Mouse (Mus musculus): ENCODE results near the gene Ankdd1b. TPM values are rescaled to one million over a fixed set of nuclear protein-coding genes. Genes with fewer than 3 reads are reported as not detected.

Ankdd1b gene
- polyA plus RNA-seq, 1 experiment from 2014 or later, result not detected

DNA sequence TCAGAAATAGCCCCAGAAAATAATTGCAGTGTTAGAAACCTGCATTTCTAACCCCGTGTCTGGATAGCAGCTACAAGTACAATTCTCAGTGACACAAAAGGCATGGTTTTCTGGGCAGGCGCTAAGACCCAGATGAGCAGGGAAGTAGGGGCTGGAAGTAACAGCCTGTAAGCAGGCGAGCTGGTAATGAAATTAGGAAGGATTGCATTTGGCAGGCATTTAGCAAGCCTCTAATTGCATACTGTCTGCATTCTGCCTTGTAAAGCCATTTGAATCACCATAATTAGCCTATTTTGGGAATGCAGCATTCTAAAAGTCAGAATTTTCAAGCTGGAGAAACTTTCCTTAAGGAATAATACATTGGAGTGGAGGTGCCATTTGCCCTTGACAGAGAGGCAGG, 45.0 kb downstream of the Ankdd1b start:
- H3K4me2 ChIP-seq, result no peak overlapping the region
- H3K27ac ChIP-seq (replicated peaks), result no peak overlapping the region; the same call in 1 of the 2 replicates
- H3K36me3 ChIP-seq, result no peaks in the 10 kb centered on the region
- 37% methylated on average over 3 of the region's 3 CpGs for WGBS
- no peaks in the 10 kb centered on the region for H3K9me3 ChIP-seq
- no peak for ATAC-seq (ENCODE audit: low read depth)
- H3K27me3 ChIP-seq, result no peaks in the 10 kb centered on the region
- 0 out of 2 replicates have a peak overlapping the region, but pooled peaks have one; percentile 31 for H3K9ac ChIP-seq
- H3K4me1 ChIP-seq (replicated peaks), result peaks cover 8% of the 10 kb centered on the region; the same call in 1 of the 2 replicates
- no peak overlapping the region for H3K4me3 ChIP-seq

DNA sequence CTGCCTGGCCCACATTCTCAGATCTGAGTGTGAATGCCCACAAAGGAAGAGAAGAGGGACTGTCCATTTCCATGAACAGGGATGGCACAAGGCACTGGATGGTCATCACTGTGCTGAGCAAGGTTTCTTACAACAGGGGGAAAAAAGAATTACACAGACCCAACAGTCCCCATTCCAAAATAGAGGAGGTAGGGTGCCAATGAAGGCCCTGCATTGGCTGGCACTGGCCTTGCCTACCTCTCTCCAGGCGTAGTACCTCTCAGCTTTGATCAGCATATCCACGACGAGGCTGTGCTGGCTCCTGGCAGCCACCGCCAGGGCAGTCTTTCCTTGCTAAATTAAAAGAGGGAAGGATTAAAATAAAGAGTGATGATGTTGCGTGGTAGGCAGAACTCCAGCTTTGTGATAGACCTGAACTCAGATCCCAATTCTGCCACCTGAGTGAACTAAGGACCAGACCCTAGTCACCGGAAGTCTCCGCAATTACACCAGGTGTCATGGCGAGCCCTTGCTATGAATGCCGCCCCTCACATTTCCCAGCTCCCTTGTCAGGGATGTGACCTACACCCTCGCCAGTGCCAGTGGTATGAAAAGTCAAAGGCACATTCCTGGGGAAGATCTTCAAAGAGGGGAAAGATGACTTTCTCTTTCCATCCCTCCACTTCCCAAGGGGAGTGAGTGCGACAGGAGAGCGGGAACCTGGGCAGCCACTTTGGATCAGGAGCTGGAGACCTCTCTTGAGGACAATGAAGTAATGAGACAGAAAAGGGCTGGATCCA, 46.3 kb downstream of the Ankdd1b start:
- H3K4me1 ChIP-seq (replicated peaks), result peaks cover 8% of the 10 kb centered on the region; the same call in 1 of the 2 replicates
- ATAC-seq (ENCODE audit: low read depth), result no peak
- no peak overlapping the region for H3K9ac ChIP-seq
- no peak overlapping the region for H3K4me2 ChIP-seq
- H3K9me3 ChIP-seq, result no peaks in the 10 kb centered on the region
- H3K27ac ChIP-seq (replicated peaks), result no peak overlapping the region
- 90% methylated on average over 12 of the region's 12 CpGs for WGBS
- no peak overlapping the region for H3K4me3 ChIP-seq
- H3K36me3 ChIP-seq, result 0 out of 2 replicates have a peak, but pooled peaks cover 3% of the 10 kb centered on the region
- no peaks in the 10 kb centered on the region for H3K27me3 ChIP-seq

DNA sequence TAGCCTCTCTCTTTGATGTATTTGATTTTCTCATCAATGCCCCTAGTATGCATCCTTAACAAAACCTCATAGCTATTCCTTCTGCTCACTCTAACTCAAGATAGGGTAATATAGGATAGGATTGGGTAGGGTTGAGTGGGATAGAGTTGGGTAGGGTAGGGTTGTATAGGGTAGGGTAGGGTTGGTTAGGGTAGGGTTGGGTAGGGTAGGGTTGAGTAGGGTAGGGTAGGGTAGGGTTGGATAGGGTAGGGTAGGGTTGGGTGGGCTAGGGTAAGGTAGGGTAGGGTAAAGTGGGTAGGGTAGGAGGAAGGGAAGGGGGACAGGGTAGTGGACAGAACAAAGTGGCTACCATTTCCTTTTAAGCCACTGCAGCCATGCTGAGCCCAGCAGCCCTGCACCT, 49.8 kb downstream of the Ankdd1b start:
- Histone ChIP-seq H3K4me3 (no peak overlapping the region), H3K4me2 (no peak overlapping the region), H3K9ac (no peak overlapping the region), H3K4me1 (replicated peaks) (peaks cover 7% of the 10 kb centered on the region; the same call in 1 of the 2 replicates), H3K36me3 (peaks cover 31% of the 10 kb centered on the region), H3K27me3 (no peaks in the 10 kb centered on the region), H3K9me3 (no peaks in the 10 kb centered on the region), H3K27ac (replicated peaks) (no peak overlapping the region)
- no peak for ATAC-seq (ENCODE audit: low read depth)

DNA sequence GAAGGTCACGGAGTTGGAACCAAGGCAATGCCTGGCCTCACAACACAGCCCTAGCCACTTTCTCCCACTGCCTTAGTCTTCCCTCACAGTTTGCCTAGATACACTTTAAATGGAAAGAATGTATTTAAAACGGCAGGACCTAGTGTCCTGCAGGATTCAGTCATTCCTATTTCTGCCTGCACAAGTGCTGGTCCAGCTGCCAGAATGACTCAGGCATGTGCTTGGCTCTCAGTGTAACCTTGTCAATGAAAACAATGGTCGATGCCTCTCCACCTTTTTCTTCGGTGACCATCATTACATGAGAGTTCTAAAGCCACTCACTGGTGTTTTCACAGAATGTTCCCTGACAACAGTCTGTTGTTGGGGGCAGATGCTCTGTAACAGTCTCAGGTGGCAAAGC, 52.5 kb downstream of the Ankdd1b start:
- Histone ChIP-seq H3K27ac (replicated peaks) (no peak overlapping the region), H3K27me3 (no peaks in the 10 kb centered on the region), H3K9ac (no peak overlapping the region), H3K36me3 (peaks cover 59% of the 10 kb centered on the region), H3K4me3 (no peak overlapping the region), H3K4me1 (replicated peaks) (no peaks in the 10 kb centered on the region), H3K9me3 (no peaks in the 10 kb centered on the region), H3K4me2 (no peak overlapping the region)
- WGBS, result 88% methylated on average over 4 of the region's 4 CpGs
- ATAC-seq (ENCODE audit: low read depth), result no peak

DNA sequence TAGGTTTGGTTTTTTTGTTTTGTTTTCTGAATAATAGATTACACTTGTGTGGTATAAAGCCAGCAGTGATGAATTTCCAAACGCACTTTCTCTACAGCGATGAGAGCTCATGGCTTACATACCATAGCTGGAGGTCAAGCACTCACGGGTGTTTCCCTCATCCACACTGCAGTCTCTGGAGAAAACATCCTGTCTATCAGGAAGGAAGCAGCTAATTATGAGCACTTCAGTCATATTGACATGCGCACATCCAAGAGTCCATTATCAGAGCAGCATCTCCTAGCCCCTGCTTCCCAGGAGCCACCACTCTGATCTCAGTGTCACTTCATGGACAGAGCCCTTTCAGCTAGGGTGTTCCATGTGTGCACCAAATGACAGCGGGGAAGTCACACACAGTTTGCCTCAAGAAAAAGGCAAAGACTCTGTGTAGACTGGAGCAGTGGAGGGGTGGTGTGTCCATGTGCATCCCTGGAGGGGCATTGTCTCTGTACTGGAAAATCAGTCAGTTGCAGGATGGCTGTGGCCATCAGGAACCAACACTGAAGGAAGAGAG, 53.7 kb downstream of the Ankdd1b start:
- H3K4me3 ChIP-seq, result no peak overlapping the region
- no peaks in the 10 kb centered on the region for H3K4me1 ChIP-seq (replicated peaks)
- no peak overlapping the region for H3K27ac ChIP-seq (replicated peaks)
- ATAC-seq (ENCODE audit: low read depth), result no peak
- no peaks in the 10 kb centered on the region for H3K9me3 ChIP-seq
- H3K27me3 ChIP-seq, result no peaks in the 10 kb centered on the region
- H3K9ac ChIP-seq, result no peak overlapping the region
- 90% methylated on average over 5 of the region's 5 CpGs for WGBS
- H3K4me2 ChIP-seq, result no peak overlapping the region
- H3K36me3 ChIP-seq, result peaks cover 66% of the 10 kb centered on the region

DNA sequence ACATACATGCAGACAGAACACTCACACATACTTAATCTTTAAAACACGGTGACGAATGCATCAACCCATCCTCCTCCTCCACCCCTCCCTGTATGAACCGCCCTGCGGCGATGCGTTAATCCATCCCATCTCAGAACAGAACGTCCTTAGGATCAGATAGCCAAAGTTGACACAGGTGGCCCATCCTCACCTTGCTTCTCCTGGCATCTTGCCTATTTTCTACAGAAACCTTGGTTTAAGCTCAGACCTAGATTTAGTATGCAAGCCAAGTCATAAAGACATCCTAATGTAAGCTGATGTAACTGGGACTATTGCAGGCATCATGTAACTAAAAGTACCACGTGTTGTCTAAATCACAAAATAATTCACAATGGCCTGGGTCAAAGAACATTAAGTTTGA, 54.6 kb downstream of the Ankdd1b start:
- no peak overlapping the region for H3K4me3 ChIP-seq
- no peaks in the 10 kb centered on the region for H3K27me3 ChIP-seq
- 96% methylated on average over 8 of the region's 8 CpGs for WGBS
- no peaks in the 10 kb centered on the region for H3K4me1 ChIP-seq (replicated peaks)
- no peaks in the 10 kb centered on the region for H3K9me3 ChIP-seq
- peaks cover 74% of the 10 kb centered on the region for H3K36me3 ChIP-seq
- no peak overlapping the region for H3K4me2 ChIP-seq
- H3K9ac ChIP-seq, result no peak overlapping the region
- no peak for ATAC-seq (ENCODE audit: low read depth)
- no peak overlapping the region for H3K27ac ChIP-seq (replicated peaks)

DNA sequence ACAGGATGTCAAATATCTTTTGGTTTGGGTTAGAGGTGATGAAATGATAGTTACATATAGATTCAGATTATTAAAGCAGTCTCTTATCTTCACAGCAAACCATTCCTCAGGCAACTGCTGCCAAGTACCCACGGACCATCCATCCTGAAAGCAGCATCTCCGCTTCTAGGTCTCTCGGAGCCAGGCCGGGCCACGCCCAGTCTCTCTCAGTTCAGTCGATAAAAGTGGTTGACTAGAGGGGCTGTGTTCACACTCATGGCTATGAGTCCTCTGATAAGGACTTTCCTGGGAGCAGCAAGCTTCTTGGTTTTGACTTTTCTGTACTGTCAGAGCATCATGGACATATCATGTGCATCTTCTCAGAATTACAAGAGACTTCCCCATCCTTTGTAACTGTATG, 56.6 kb downstream of the Ankdd1b start:
- H3K27ac ChIP-seq (replicated peaks), result no peak overlapping the region

DNA sequence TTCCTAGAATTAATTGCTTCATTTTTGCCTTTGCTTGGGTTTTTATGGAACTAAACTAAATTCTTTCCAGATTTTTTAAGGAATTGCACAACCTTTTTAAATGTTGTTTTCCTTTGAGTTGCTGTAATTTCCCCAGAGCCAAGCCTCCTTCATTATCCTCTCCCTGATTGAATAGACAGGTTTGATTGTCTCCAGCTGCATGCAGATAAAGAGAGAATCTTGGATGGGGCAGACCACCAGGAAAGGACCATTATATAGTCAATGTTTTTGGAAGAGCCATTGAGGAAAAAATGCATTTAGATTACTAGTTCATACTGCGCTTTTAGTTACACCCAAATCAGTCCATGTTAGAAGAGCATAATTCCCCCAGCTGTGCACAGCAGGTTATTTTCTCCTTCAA, 62.2 kb downstream of the Ankdd1b start:
- H3K4me2 ChIP-seq, result no peak overlapping the region
- H3K4me3 ChIP-seq, result no peak overlapping the region
- no peaks in the 10 kb centered on the region for H3K9me3 ChIP-seq
- H3K36me3 ChIP-seq, result peaks cover 78% of the 10 kb centered on the region
- no peak for ATAC-seq (ENCODE audit: low read depth)
- WGBS, result 90% methylated on average over 1 of the region's 1 CpGs
- no peak overlapping the region for H3K27ac ChIP-seq (replicated peaks)
- H3K4me1 ChIP-seq (replicated peaks), result no peaks in the 10 kb centered on the region
- H3K27me3 ChIP-seq, result no peaks in the 10 kb centered on the region
- H3K9ac ChIP-seq, result no peak overlapping the region

More for the DNA sequence above, 56.6 kb downstream of the Ankdd1b start:
- Histone ChIP-seq H3K36me3 (peaks cover 86% of the 10 kb centered on the region), H3K4me2 (no peak overlapping the region), H3K4me1 (replicated peaks) (no peaks in the 10 kb centered on the region), H3K27me3 (no peaks in the 10 kb centered on the region), H3K4me3 (no peak overlapping the region), H3K9me3 (no peaks in the 10 kb centered on the region), H3K9ac (no peak overlapping the region)
- ATAC-seq (ENCODE audit: low read depth), result no peak
- WGBS, result 88% methylated on average over 6 of the region's 6 CpGs

DNA sequence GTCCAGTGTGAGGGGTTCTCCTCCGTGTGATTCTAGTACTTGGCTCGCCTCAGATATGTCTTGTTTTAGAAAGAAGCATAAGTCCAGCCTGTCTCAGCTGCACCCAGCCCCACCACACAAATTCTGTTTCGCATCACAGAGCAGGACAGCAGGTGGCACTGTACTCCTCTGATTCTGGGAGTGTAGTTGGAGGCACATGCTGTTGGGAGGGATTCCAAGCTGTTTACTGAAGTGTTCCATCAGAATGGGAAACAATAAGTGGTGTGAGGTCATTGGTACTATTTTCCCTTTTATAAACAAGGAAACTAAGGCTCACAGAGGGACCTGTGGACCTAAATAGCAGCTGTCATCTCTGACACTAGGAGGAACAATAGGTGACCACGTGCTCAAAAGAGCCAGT, 64.0 kb downstream of the Ankdd1b start:
- ATAC-seq (ENCODE audit: low read depth), result 0 out of 2 replicates have a peak, but pooled peaks have one; percentile 65
- H3K4me1 ChIP-seq (replicated peaks), result no peaks in the 10 kb centered on the region
- no peak overlapping the region for H3K4me2 ChIP-seq

DNA sequence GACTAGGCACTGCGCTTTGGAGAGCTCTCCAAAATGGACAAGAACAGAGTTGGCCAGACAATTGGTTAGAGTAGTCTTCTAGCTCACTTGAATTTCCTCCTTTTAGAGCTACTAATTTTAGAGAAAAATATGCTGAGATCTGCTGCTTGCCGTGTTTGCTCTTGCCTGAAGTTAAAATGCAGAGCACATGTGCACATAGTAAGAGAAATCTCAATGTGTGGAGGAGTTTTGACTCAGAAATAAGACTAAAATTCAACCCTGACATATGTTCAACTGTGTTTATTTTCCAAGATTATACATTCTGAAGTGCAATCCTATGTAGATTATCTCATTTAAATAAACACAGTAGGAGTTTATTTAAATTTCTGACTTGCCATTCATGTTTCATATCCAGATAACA, 65.5 kb downstream of the Ankdd1b start:
- Histone ChIP-seq H3K4me3 (no peak overlapping the region), H3K36me3 (peaks cover 78% of the 10 kb centered on the region), H3K9me3 (no peaks in the 10 kb centered on the region), H3K27ac (replicated peaks) (no peak overlapping the region), H3K9ac (no peak overlapping the region), H3K4me2 (no peak overlapping the region), H3K27me3 (no peaks in the 10 kb centered on the region), H3K4me1 (replicated peaks) (no peaks in the 10 kb centered on the region)
- ATAC-seq (ENCODE audit: low read depth), result no peak
- 96% methylated on average over 2 of the region's 2 CpGs for WGBS

More for the DNA sequence above, 64.0 kb downstream of the Ankdd1b start:
- no peak overlapping the region for H3K4me3 ChIP-seq
- no peaks in the 10 kb centered on the region for H3K9me3 ChIP-seq
- no peak overlapping the region for H3K27ac ChIP-seq (replicated peaks)
- 74% methylated on average over 4 of the region's 4 CpGs for WGBS
- H3K9ac ChIP-seq, result no peak overlapping the region
- no peaks in the 10 kb centered on the region for H3K27me3 ChIP-seq
- peaks cover 80% of the 10 kb centered on the region for H3K36me3 ChIP-seq

DNA sequence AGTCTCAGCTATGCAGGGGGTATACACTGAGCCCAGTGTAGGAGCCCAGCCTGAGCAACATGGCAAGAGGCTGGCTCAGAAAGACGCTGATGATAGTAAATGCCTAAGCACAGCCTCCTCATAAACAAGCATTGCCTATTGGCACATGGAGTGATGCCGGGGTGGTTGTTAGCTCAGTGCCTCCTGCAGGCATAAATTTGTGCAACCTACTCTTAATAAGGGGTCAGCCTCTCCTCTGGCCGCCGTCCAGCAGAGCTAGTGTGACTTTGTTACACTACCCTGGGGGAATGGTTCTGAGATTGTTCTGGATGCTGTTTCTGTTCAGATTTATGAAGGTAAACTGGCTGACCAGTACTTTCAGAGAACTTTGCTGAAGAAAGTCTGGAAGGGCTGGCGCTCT, 69.7 kb downstream of the Ankdd1b start:
- Histone ChIP-seq H3K9ac (no peak overlapping the region), H3K4me2 (no peak overlapping the region)

DNA sequence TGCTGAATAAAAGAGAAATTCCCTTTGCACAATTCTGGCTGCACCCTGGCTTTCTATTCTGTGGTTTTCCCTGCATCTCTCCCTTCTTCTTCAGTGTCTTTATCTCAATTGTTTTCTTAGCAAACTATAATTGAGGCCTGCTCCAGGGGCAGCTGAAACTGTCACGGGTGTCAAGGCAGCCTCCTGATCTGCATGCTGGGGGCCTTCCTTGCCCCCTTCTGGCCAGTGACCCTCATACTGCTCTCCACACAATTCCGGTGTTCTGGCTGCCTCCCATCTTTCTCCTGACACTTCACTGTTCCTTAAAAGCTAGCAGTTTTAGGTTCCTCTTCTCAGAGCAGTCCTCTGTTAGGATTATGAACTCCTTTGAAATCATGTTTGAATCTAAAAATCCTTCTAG, 81.7 kb downstream of the Ankdd1b start:
- peak overlapping the region; percentile 67 for H3K4me3 ChIP-seq
- H3K36me3 ChIP-seq, result peaks cover 41% of the 10 kb centered on the region
- H3K27ac ChIP-seq (replicated peaks), result no peak overlapping the region
- ATAC-seq (ENCODE audit: low read depth), result no peak
- peak overlapping the region; percentile 80 for H3K9ac ChIP-seq
- no peaks in the 10 kb centered on the region for H3K27me3 ChIP-seq
- 24% methylated on average over 2 of the region's 2 CpGs for WGBS
- peak overlapping the region; percentile 85 for H3K4me2 ChIP-seq
- peaks cover 16% of the 10 kb centered on the region for H3K4me1 ChIP-seq (replicated peaks)
- no peaks in the 10 kb centered on the region for H3K9me3 ChIP-seq

More for the DNA sequence above, 69.7 kb downstream of the Ankdd1b start:
- 97% methylated on average over 5 of the region's 5 CpGs for WGBS
- Histone ChIP-seq H3K4me3 (no peak overlapping the region), H3K36me3 (peaks cover 92% of the 10 kb centered on the region), H3K27ac (replicated peaks) (no peak overlapping the region), H3K27me3 (no peaks in the 10 kb centered on the region), H3K4me1 (replicated peaks) (no peaks in the 10 kb centered on the region), H3K9me3 (no peaks in the 10 kb centered on the region)
- ATAC-seq (ENCODE audit: low read depth), result no peak

Data from neural tube, embryonic 13.5 days (tissue).